Mouse (Mus musculus) MN1 (cell line): Measurements from ENCODE around the gene Celf2.

Source experiments
- DNase-seq: peaks from one replicate; pipeline ENCODE4 v3.0.0-alpha.2; 2016; ENCODE audit warnings: low spot score

Gene Celf2

GRCm38 (mm10) chr2:6493886-6494285, 1015.5 kb downstream of the Celf2 start:
- no peak for DNase-seq

GRCm38 (mm10) chr2:6490870-6491269, 1018.5 kb downstream of the Celf2 start:
- DNase-seq: no peak

GRCm38 (mm10) chr2:6490076-6490475, 1019.3 kb downstream of the Celf2 start:
- no peak for DNase-seq
